Mouse (Mus musculus): ENCODE data around the gene Nr1d1. TPM values are rescaled to one million over a fixed set of nuclear protein-coding genes. Genes with fewer than 3 reads are reported as not detected.
"Not testable (repeated sequence)": the region's sequence is repeated elsewhere in the genome, so short reads cannot be mapped to it uniquely, and the experiment has no call there.

Nr1d1 gene
- total and polyA plus RNA-seq, 2 experiments from 2014 or later, result 7.5 to 13.5 TPM

- ATAC-seq, result peak; percentile 53
- peak within 1 kb of the TSS; percentile 61 for H3K4me2 ChIP-seq (ENCODE audit: low read depth, low read length)
- H3K36me3 ChIP-seq (ENCODE audit: insufficient read depth, low read length), result no peaks in the 10 kb centered on the region
- H3K27ac ChIP-seq, result peak within 1 kb of the TSS; percentile 100
- DNase-seq (ENCODE audit: low spot score), result peak; percentile 83
- H3K27me3 ChIP-seq (ENCODE audit: insufficient read depth, low read length), result no peaks in the 10 kb centered on the region
- peak within 1 kb of the TSS; percentile 99 for H3K4me3 ChIP-seq (ENCODE audit: low read length)
- under 1% methylated on average over 22 of the region's 22 CpGs for WGBS
- H3K4me1 ChIP-seq (ENCODE audit: insufficient read depth, low read length), result peaks cover 51% of the 10 kb centered on the region
- no peaks in the 10 kb centered on the region for H3K9me3 ChIP-seq (ENCODE audit: low read length)
- TF ChIP-seq CTCF (IDR thresholded peaks at IDR 0.05; ENCODE audit: low read depth), result no peak
- H3K9ac ChIP-seq (replicated peaks; ENCODE audit: low read length), result peak within 1 kb of the TSS; percentile 100
Observed at GRCm38 (mm10) chr11:98740393-98741050, 34.6 kb downstream of the Nr1d1 start, which contains the start of gene Thra. Gene Thra (plus strand): TSS chr11:98740638.

GRCm38 (mm10) chr11:98740026-98740392 lies 35.1 kb downstream of the Nr1d1 start:
- peak; percentile 12; the same call in 1 of the 2 replicates for ATAC-seq
- H3K9ac ChIP-seq (replicated peaks; ENCODE audit: low read length), result peak overlapping the region; percentile 100
- no peak for TF ChIP-seq CTCF (IDR thresholded peaks at IDR 0.05; ENCODE audit: low read depth)
- H3K36me3 ChIP-seq (ENCODE audit: insufficient read depth, low read length), result no peaks in the 10 kb centered on the region
- peak overlapping the region; percentile 99 for H3K4me3 ChIP-seq (ENCODE audit: low read length)
- no peaks in the 10 kb centered on the region for H3K27me3 ChIP-seq (ENCODE audit: insufficient read depth, low read length)
- peak overlapping the region; percentile 100 for H3K27ac ChIP-seq
- no peaks in the 10 kb centered on the region for H3K9me3 ChIP-seq (ENCODE audit: low read length)
- 3% methylated on average over 8 of the region's 8 CpGs for WGBS
- DNase-seq (ENCODE audit: low spot score), result peak; percentile 70
- peak overlapping the region; percentile 61 for H3K4me2 ChIP-seq (ENCODE audit: low read depth, low read length)
- H3K4me1 ChIP-seq (ENCODE audit: insufficient read depth, low read length), result peaks cover 46% of the 10 kb centered on the region

DNA sequence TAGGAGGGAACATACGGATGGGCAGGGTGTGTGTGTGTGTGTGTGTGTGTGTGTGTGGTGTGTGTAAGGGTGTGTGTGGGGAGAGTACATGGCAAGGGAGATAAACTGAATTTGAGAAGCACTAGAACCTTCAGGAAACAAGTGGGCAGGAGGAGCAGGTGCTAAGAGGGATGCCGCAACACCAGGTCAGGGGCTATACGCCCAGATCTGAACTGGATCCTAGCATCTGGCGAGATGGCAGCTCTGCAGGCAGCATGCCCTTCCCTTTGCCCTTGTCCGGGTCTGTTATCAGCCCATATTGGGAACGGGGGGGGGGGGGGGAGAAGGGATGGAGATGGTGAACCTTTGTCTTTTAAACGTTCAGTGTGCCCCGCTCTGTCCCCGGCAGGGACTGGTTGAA lies 36.2 kb downstream of the Nr1d1 start:
- H3K9me3 ChIP-seq (ENCODE audit: low read length), result no peaks in the 10 kb centered on the region
- H3K9ac ChIP-seq (replicated peaks; ENCODE audit: low read length), result no peak overlapping the region
- 0 out of 2 replicates have a peak overlapping the region, but pooled peaks have one; percentile 2 for H3K4me2 ChIP-seq (ENCODE audit: low read depth, low read length)
- no peak for TF ChIP-seq CTCF (IDR thresholded peaks at IDR 0.05; ENCODE audit: low read depth)
- ATAC-seq (no peak), DNase-seq (ENCODE audit: low spot score) (peak; percentile 30)
- no peak overlapping the region for H3K4me3 ChIP-seq (ENCODE audit: low read length)
- no peaks in the 10 kb centered on the region for H3K36me3 ChIP-seq (ENCODE audit: insufficient read depth, low read length)
- WGBS, result 52% methylated on average over 8 of the region's 9 CpGs
- H3K27me3 ChIP-seq (ENCODE audit: insufficient read depth, low read length), result no peaks in the 10 kb centered on the region
- H3K27ac ChIP-seq, result peak overlapping the region; percentile 100
- H3K4me1 ChIP-seq (ENCODE audit: insufficient read depth, low read length), result peaks cover 35% of the 10 kb centered on the region

- no peaks in the 10 kb centered on the region for H3K36me3 ChIP-seq (ENCODE audit: insufficient read depth, low read length)
- H3K9me3 ChIP-seq (ENCODE audit: low read length), result no peaks in the 10 kb centered on the region
- ATAC-seq (peak; percentile 55), DNase-seq (ENCODE audit: low spot score) (peak; percentile 83)
- peak overlapping the region; percentile 100 for H3K27ac ChIP-seq
- H3K4me3 ChIP-seq (ENCODE audit: low read length), result no peak overlapping the region
- H3K4me2 ChIP-seq (ENCODE audit: low read depth, low read length), result 0 out of 2 replicates have a peak overlapping the region, but pooled peaks have one; percentile 2
- 12% methylated on average over 4 of the region's 4 CpGs for whole genome bisulfite sequencing
- no peak for TF ChIP-seq CTCF (IDR thresholded peaks at IDR 0.05; ENCODE audit: low read depth)
- no peaks in the 10 kb centered on the region for H3K27me3 ChIP-seq (ENCODE audit: insufficient read depth, low read length)
- H3K4me1 ChIP-seq (ENCODE audit: insufficient read depth, low read length), result peaks cover 31% of the 10 kb centered on the region
- no peak overlapping the region for H3K9ac ChIP-seq (replicated peaks; ENCODE audit: low read length)
Observed at GRCm38 (mm10) chr11:98738428-98738911, 36.7 kb downstream of the Nr1d1 start.

DNA sequence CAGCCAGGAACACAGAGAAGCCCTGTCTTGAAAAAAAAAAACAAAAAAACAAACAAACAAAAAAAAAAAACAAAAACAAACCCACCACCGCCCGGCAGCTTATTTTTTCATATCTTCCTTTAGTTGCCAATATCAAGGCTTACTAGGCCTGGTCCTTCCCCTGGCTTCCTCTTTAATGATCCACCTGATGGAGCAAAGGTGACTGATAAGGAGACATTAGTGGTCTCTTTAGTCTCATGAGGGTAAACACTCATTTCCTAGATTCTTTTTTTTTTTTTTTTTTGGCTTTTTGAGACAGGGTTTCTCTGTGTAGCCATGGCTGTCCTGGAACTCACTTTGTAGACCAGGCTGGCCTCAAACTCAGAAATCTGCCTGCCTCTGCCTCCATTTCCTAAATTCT lies 37.9 kb downstream of the Nr1d1 start:
- not testable (repeated sequence) for ATAC-seq
- WGBS, result 100% methylated on average over 2 of the region's 2 CpGs

DNA sequence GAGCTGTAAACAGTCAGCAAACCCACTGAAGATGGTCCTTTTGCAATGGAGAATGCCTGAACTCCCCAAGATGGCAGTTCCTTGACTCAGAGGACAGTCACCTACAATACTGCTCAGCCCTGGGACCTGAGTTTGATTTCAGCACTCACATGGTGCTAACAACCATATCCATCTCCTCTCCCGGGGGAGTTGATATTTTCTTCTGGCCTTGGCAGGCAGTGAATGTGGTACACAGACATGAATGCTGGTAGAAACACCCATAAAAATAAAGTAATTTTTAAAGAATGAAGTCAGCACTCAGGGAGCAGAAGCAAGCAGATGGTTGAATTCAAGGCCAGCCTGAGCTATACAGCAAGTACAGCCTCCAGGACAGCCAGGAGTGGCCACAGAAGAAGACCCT lies 39.0 kb downstream of the Nr1d1 start:
- no peak for TF ChIP-seq CTCF (IDR thresholded peaks at IDR 0.05; ENCODE audit: low read depth)
- WGBS, result 84% methylated on average over 1 of the region's 1 CpGs
- H3K4me1 ChIP-seq (ENCODE audit: insufficient read depth, low read length), result peaks cover 31% of the 10 kb centered on the region
- no peaks in the 10 kb centered on the region for H3K27me3 ChIP-seq (ENCODE audit: insufficient read depth, low read length)
- no peaks in the 10 kb centered on the region for H3K9me3 ChIP-seq (ENCODE audit: low read length)
- no peak overlapping the region for H3K27ac ChIP-seq
- DNase-seq (ENCODE audit: low spot score) (no peak), ATAC-seq (no peak)
- H3K4me2 ChIP-seq (ENCODE audit: low read depth, low read length), result no peak overlapping the region
- no peaks in the 10 kb centered on the region for H3K36me3 ChIP-seq (ENCODE audit: insufficient read depth, low read length)
- no peak overlapping the region for H3K9ac ChIP-seq (replicated peaks; ENCODE audit: low read length)
- no peak overlapping the region for H3K4me3 ChIP-seq (ENCODE audit: low read length)

More for the DNA sequence above, 37.9 kb downstream of the Nr1d1 start:
- H3K9ac ChIP-seq (replicated peaks; ENCODE audit: low read length); H3K27ac ChIP-seq; DNase-seq (ENCODE audit: low spot score); H3K36me3 ChIP-seq (ENCODE audit: insufficient read depth, low read length); H3K4me3 ChIP-seq (ENCODE audit: low read length); H3K4me2 ChIP-seq (ENCODE audit: low read depth, low read length); H3K27me3 ChIP-seq (ENCODE audit: insufficient read depth, low read length); H3K9me3 ChIP-seq (ENCODE audit: low read length): not testable (repeated sequence)
- H3K4me1 ChIP-seq (ENCODE audit: insufficient read depth, low read length), result peaks cover 31% of the 10 kb centered on the region

DNA sequence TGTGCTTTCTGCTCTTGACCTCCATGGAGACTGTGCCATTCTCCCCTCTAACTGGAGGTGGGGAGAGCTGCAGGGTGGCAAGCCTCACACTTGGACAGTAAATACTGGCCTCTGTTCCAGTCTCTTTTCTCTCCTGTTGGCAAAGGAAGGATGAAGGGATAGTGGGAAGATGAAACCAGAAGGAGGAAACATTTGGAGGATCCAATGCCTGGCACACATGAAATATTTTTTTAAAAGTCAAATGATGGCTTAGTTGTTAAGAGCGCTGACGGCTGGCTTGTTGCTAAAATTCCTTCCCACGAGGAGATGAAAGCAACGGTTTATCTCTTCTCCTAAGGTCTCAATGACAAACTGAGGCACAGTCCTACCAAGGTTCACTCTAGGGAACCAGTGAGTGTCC lies 40.0 kb downstream of the Nr1d1 start:
- Histone ChIP-seq H3K4me1 (ENCODE audit: insufficient read depth, low read length) (peaks cover 20% of the 10 kb centered on the region), H3K27ac (no peak overlapping the region), H3K9me3 (ENCODE audit: low read length) (no peaks in the 10 kb centered on the region), H3K36me3 (ENCODE audit: insufficient read depth, low read length) (no peaks in the 10 kb centered on the region), H3K4me2 (ENCODE audit: low read depth, low read length) (no peak overlapping the region), H3K4me3 (ENCODE audit: low read length) (no peak overlapping the region), H3K9ac (replicated peaks; ENCODE audit: low read length) (no peak overlapping the region), H3K27me3 (ENCODE audit: insufficient read depth, low read length) (no peaks in the 10 kb centered on the region)
- 95% methylated on average over 4 of the region's 4 CpGs for WGBS
- ATAC-seq, result no peak
- no peak for TF ChIP-seq CTCF (IDR thresholded peaks at IDR 0.05; ENCODE audit: low read depth)
- no peak for DNase-seq (ENCODE audit: low spot score)

Data from hindbrain, postnatal 0 days (tissue).